Mouse (Mus musculus): ENCODE results near the gene Morn1. TPM values are rescaled to one million over a fixed set of nuclear protein-coding genes. Genes with fewer than 3 reads are reported as not detected.

Morn1 gene
- total RNA-seq, 1 experiment from 2014 or later: 8.6 TPM

- no peak for ATAC-seq (replicated peaks in 1 of 2; ENCODE audit: insufficient read depth in 1 of 2, low FRiP score in 2 of 2, low TSS enrichment in 1 of 2, low read depth in 1 of 2, poor library complexity in 2 of 2, severe bottlenecking in 2 of 2)
Observed at GRCm38 (mm10) chr4:155163685-155164084, 77.3 kb downstream of the Morn1 start.

DNA sequence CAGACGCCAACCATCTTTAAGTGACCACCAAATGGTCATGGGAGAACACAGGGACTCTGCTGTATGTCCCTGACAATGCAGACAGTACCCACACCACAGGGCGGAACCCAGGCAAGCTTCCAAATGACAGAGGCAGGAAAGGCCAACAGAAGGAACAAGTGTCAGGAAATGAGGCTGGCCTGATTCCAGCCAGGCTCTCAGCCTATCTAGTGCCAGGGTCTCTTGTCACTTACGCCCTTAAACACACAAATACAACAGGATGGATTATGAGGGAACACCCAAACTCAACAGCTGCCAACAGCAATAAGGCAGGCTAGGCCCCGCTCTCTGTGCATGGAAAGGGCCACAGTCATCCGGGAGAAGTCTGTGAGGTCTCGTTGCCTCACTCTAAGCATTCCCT is 78.2 kb downstream of the Morn1 start:
- peak; percentile 28 to 35; a peak in 2 of 4 replicates for ATAC-seq (replicated peaks in 1 of 2; ENCODE audit: insufficient read depth in 1 of 2, low FRiP score in 2 of 2, low TSS enrichment in 1 of 2, low read depth in 1 of 2, poor library complexity in 2 of 2, severe bottlenecking in 2 of 2)

GRCm38 (mm10) chr4:155165861-155166260 is 79.5 kb downstream of the Morn1 start:
- no peak for ATAC-seq (replicated peaks in 1 of 2; ENCODE audit: insufficient read depth in 1 of 2, low FRiP score in 2 of 2, low TSS enrichment in 1 of 2, low read depth in 1 of 2, poor library complexity in 2 of 2, severe bottlenecking in 2 of 2)

DNA sequence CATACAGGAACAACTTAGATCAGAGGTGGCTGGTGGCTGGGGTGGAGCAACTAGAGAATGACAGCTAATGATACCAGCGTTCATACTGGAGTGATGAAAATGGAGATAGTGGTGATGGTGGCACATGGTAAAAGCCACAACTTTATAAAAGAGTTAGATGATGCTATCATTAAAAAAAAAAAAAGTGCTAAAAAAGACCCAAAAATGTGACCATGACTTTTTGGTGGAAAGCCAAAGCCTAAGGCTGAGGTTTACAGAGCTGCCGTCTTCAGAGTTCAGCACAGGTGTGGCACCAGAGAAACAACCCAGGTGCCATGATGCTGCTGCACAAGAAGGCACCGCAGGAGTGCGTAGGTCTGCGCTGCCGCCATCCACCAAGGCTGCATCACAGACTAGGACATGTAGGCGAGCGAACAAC is 82.5 kb downstream of the Morn1 start:
- no peak for ATAC-seq (replicated peaks in 1 of 2; ENCODE audit: insufficient read depth in 1 of 2, low FRiP score in 2 of 2, low TSS enrichment in 1 of 2, low read depth in 1 of 2, poor library complexity in 2 of 2, severe bottlenecking in 2 of 2)

GRCm38 (mm10) chr4:155170614-155171212 is 84.3 kb downstream of the Morn1 start:
- ATAC-seq (replicated peaks in 1 of 2; ENCODE audit: insufficient read depth in 1 of 2, low FRiP score in 2 of 2, low TSS enrichment in 1 of 2, low read depth in 1 of 2, poor library complexity in 2 of 2, severe bottlenecking in 2 of 2): no peak

DNA sequence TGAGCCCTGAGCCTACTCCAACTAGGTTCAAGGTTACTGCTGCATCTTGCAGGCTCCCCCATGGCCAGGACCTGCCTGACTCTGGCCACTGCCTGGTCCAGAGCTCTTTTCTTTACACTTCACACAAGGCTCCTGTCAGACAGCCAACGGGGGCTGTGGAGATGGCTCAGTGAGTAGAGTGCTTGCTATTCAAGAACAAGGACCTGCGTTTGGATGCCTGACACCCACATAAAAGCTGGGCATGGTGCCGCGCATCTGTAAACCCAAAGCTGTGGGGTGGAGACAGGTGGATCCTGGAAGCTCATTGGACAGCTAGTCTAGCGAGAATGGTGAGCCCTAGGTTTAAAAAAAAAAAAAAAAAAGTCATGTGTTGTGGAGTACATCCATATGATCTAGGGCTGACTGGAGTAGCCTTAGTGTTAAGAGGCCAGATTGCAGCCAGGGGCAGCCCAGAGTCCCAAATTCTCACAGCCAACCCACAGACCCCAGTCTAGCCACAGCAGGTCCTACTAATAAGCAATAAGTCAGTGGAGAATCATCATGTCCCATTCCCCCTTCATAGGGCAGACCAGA is 85.7 kb downstream of the Morn1 start:
- ATAC-seq (replicated peaks in 1 of 2; ENCODE audit: insufficient read depth in 1 of 2, low FRiP score in 2 of 2, low TSS enrichment in 1 of 2, low read depth in 1 of 2, poor library complexity in 2 of 2, severe bottlenecking in 2 of 2): no peak

GRCm38 (mm10) chr4:155172909-155173821 is 86.8 kb downstream of the Morn1 start:
- peak in 1 of 2 experiments; percentile 15; a peak in 1 of 4 replicates for ATAC-seq (replicated peaks in 1 of 2; ENCODE audit: insufficient read depth in 1 of 2, low FRiP score in 2 of 2, low TSS enrichment in 1 of 2, low read depth in 1 of 2, poor library complexity in 2 of 2, severe bottlenecking in 2 of 2)

- no peak for ATAC-seq (replicated peaks in 1 of 2; ENCODE audit: insufficient read depth in 1 of 2, low FRiP score in 2 of 2, low TSS enrichment in 1 of 2, low read depth in 1 of 2, poor library complexity in 2 of 2, severe bottlenecking in 2 of 2)
Observed at GRCm38 (mm10) chr4:155173822-155174785, 87.7 kb downstream of the Morn1 start.

GRCm38 (mm10) chr4:155176210-155176609 is 89.8 kb downstream of the Morn1 start:
- ATAC-seq (replicated peaks in 1 of 2; ENCODE audit: insufficient read depth in 1 of 2, low FRiP score in 2 of 2, low TSS enrichment in 1 of 2, low read depth in 1 of 2, poor library complexity in 2 of 2, severe bottlenecking in 2 of 2): no peak

GRCm38 (mm10) chr4:155178274-155178673 is 91.9 kb downstream of the Morn1 start:
- peak; percentile 72 to 80 for ATAC-seq (replicated peaks in 1 of 2; ENCODE audit: insufficient read depth in 1 of 2, low FRiP score in 2 of 2, low TSS enrichment in 1 of 2, low read depth in 1 of 2, poor library complexity in 2 of 2, severe bottlenecking in 2 of 2)

- ATAC-seq (replicated peaks in 1 of 2; ENCODE audit: insufficient read depth in 1 of 2, low FRiP score in 2 of 2, low TSS enrichment in 1 of 2, low read depth in 1 of 2, poor library complexity in 2 of 2, severe bottlenecking in 2 of 2): peak; percentile 28 to 33; a peak in 2 of 4 replicates
Observed at GRCm38 (mm10) chr4:155178981-155179512, 92.7 kb downstream of the Morn1 start.

DNA sequence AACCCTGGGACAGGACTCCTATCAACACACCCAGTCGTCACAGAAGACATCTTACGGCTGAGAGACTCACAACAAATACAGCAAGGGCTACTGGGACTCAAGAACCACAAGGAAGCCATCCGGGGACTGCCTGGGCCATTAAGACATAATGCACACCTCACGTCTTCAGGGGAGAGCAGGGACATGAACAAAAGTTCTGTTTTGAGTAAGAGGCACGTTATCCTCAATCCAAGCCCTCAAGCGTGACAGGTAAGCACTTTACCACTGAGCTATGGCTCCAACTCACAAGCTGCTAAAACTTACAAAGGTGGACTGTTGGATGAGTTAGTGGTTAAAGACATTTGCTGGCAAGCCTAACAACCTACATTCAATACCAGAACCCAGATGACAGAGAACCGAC is 96.8 kb downstream of the Morn1 start:
- ATAC-seq (replicated peaks in 1 of 2; ENCODE audit: insufficient read depth in 1 of 2, low FRiP score in 2 of 2, low TSS enrichment in 1 of 2, low read depth in 1 of 2, poor library complexity in 2 of 2, severe bottlenecking in 2 of 2): no peak

GRCm38 (mm10) chr4:155184248-155185070 is 98.1 kb downstream of the Morn1 start:
- ATAC-seq (replicated peaks in 1 of 2; ENCODE audit: insufficient read depth in 1 of 2, low FRiP score in 2 of 2, low TSS enrichment in 1 of 2, low read depth in 1 of 2, poor library complexity in 2 of 2, severe bottlenecking in 2 of 2): no peak

- no peak for ATAC-seq (replicated peaks in 1 of 2; ENCODE audit: insufficient read depth in 1 of 2, low FRiP score in 2 of 2, low TSS enrichment in 1 of 2, low read depth in 1 of 2, poor library complexity in 2 of 2, severe bottlenecking in 2 of 2)
Observed at GRCm38 (mm10) chr4:155185845-155186244, 99.5 kb downstream of the Morn1 start.

DNA sequence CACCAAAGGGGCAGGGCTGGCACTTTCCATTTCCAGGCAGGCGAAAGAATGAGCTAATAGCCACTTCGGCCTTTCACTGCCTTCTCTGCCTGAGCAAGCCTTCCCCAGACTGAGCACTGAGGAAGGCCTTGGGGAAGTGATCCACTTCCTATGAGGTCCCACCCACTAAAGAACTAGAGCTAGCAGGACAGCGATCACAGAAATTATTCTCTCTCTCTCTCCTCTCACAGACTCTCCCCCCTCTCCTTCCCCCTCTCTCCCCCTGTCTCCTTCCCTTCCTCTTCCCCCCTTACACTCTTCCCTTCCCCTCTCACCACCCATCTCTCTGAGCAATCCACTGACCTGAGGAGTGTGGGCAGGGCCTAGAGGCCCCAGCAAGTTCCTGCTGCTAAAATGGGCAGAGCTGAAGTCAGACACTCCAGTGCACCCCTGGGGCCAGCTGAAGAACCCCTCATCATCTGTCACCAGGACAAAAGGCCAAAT is 100.9 kb downstream of the Morn1 start:
- peak; percentile 83 for ATAC-seq (replicated peaks in 1 of 2; ENCODE audit: insufficient read depth in 1 of 2, low FRiP score in 2 of 2, low TSS enrichment in 1 of 2, low read depth in 1 of 2, poor library complexity in 2 of 2, severe bottlenecking in 2 of 2)

GRCm38 (mm10) chr4:155188341-155188740 is 102.0 kb downstream of the Morn1 start:
- no peak for ATAC-seq (replicated peaks in 1 of 2; ENCODE audit: insufficient read depth in 1 of 2, low FRiP score in 2 of 2, low TSS enrichment in 1 of 2, low read depth in 1 of 2, poor library complexity in 2 of 2, severe bottlenecking in 2 of 2)
